Mouse (Mus musculus): ENCODE data around the gene Map3k3. TPM values are rescaled to one million over a fixed set of nuclear protein-coding genes. Genes with fewer than 3 reads are reported as not detected.
A peak's percentile ranks its signal among the peaks of the same experiment; 100 is the strongest.

Map3k3 gene
- polyA plus RNA-seq, 1 experiment from 2014 or later = 28.2 TPM

GRCm38 (mm10) chr11:106178036-106178782, 93.8 kb downstream of the Map3k3 start:
- WGBS = 70% methylated on average over 5 of the region's 5 CpGs

GRCm38 (mm10) chr11:106179711-106180448, 95.5 kb downstream of the Map3k3 start:
- Histone ChIP-seq H3K27me3 (no peaks in the 10 kb centered on the region), H3K4me2 (no peak overlapping the region), H3K27ac (no peak overlapping the region), H3K36me3 (0 out of 2 replicates have a peak, but pooled peaks cover 8% of the 10 kb centered on the region), H3K4me1 (no peaks in the 10 kb centered on the region), H3K4me3 (no peak overlapping the region), H3K9me3 (no peaks in the 10 kb centered on the region), H3K9ac (no peak overlapping the region)
- WGBS = 64% methylated on average over 7 of the region's 7 CpGs
- no peak; the same call in 1 of the 2 replicates for ATAC-seq (ENCODE audit: borderline replicate concordance, extremely low read depth, low FRiP score, low TSS enrichment)

More at GRCm38 (mm10) chr11:106178036-106178782, 93.8 kb downstream of the Map3k3 start:
- Histone ChIP-seq H3K27ac (no peak overlapping the region), H3K27me3 (no peaks in the 10 kb centered on the region), H3K36me3 (0 out of 2 replicates have a peak, but pooled peaks cover 5% of the 10 kb centered on the region), H3K4me3 (no peak overlapping the region), H3K9me3 (no peaks in the 10 kb centered on the region), H3K9ac (no peak overlapping the region), H3K4me2 (no peak overlapping the region), H3K4me1 (no peaks in the 10 kb centered on the region)
- no peak for ATAC-seq (ENCODE audit: borderline replicate concordance, extremely low read depth, low FRiP score, low TSS enrichment)

- Histone ChIP-seq H3K9ac (no peak overlapping the region), H3K4me1 (no peaks in the 10 kb centered on the region), H3K4me2 (no peak overlapping the region), H3K27ac (no peak overlapping the region), H3K9me3 (no peaks in the 10 kb centered on the region), H3K36me3 (0 out of 2 replicates have a peak, but pooled peaks cover 8% of the 10 kb centered on the region), H3K4me3 (no peak overlapping the region), H3K27me3 (no peaks in the 10 kb centered on the region)
- ATAC-seq (ENCODE audit: borderline replicate concordance, extremely low read depth, low FRiP score, low TSS enrichment) = no peak
- WGBS = 81% methylated on average over 2 of the region's 2 CpGs
Measured at GRCm38 (mm10) chr11:106180449-106180801, 96.0 kb downstream of the Map3k3 start.

- H3K27ac ChIP-seq = no peak overlapping the region
- H3K4me3 ChIP-seq = no peak overlapping the region
- 87% methylated on average over 4 of the region's 4 CpGs for WGBS
Measured at GRCm38 (mm10) chr11:106187326-106187725, 102.9 kb downstream of the Map3k3 start.

GRCm38 (mm10) chr11:106191716-106192115, 107.3 kb downstream of the Map3k3 start:
- Histone ChIP-seq H3K27me3 (no peaks in the 10 kb centered on the region), H3K36me3 (no peaks in the 10 kb centered on the region; the same call in 1 of the 2 replicates), H3K4me1 (peaks cover 21% of the 10 kb centered on the region), H3K27ac (no peak overlapping the region), H3K9me3 (no peaks in the 10 kb centered on the region), H3K4me2 (no peak overlapping the region), H3K9ac (no peak overlapping the region), H3K4me3 (no peak overlapping the region)
- no peak for ATAC-seq (ENCODE audit: borderline replicate concordance, extremely low read depth, low FRiP score, low TSS enrichment)
- 99% methylated on average over 3 of the region's 3 CpGs for WGBS

More at GRCm38 (mm10) chr11:106187326-106187725, 102.9 kb downstream of the Map3k3 start:
- Histone ChIP-seq H3K4me2 (no peak overlapping the region), H3K4me1 (peaks cover 2% of the 10 kb centered on the region; the same call in 1 of the 2 replicates), H3K36me3 (0 out of 2 replicates have a peak, but pooled peaks cover 5% of the 10 kb centered on the region), H3K27me3 (no peaks in the 10 kb centered on the region), H3K9me3 (no peaks in the 10 kb centered on the region), H3K9ac (no peak overlapping the region)
- ATAC-seq (ENCODE audit: borderline replicate concordance, extremely low read depth, low FRiP score, low TSS enrichment) = no peak

- no peak overlapping the region for H3K9ac ChIP-seq
- no peak overlapping the region for H3K27ac ChIP-seq
- peaks cover 21% of the 10 kb centered on the region for H3K4me1 ChIP-seq
- H3K9me3 ChIP-seq = no peaks in the 10 kb centered on the region
- WGBS = 81% methylated on average over 5 of the region's 5 CpGs
- no peaks in the 10 kb centered on the region for H3K27me3 ChIP-seq
- no peak for ATAC-seq (ENCODE audit: borderline replicate concordance, extremely low read depth, low FRiP score, low TSS enrichment)
- peak overlapping the region; percentile 54 for H3K4me3 ChIP-seq
- H3K36me3 ChIP-seq = peaks cover under 1% of the 10 kb centered on the region; the same call in 1 of the 2 replicates
- peak overlapping the region; percentile 67 for H3K4me2 ChIP-seq
Measured at GRCm38 (mm10) chr11:106192241-106192640, 107.8 kb downstream of the Map3k3 start.

GRCm38 (mm10) chr11:106192657-106193370, 108.4 kb downstream of the Map3k3 start:
- 8% methylated on average over 19 of the region's 19 CpGs for WGBS
- Histone ChIP-seq H3K36me3 (peaks cover 6% of the 10 kb centered on the region), H3K4me2 (peak overlapping the region; percentile 67), H3K4me1 (peaks cover 21% of the 10 kb centered on the region), H3K9ac (peak overlapping the region; percentile 55), H3K27me3 (no peaks in the 10 kb centered on the region), H3K4me3 (peak overlapping the region; percentile 54), H3K27ac (peak overlapping the region; percentile 76), H3K9me3 (no peaks in the 10 kb centered on the region)
- peak; percentile 2 for ATAC-seq (ENCODE audit: borderline replicate concordance, extremely low read depth, low FRiP score, low TSS enrichment)

GRCm38 (mm10) chr11:106193371-106194154, 109.2 kb downstream of the Map3k3 start:
- H3K36me3 ChIP-seq = peaks cover 14% of the 10 kb centered on the region
- H3K27me3 ChIP-seq = no peaks in the 10 kb centered on the region
- peak overlapping the region; percentile 54 for H3K4me3 ChIP-seq
- H3K9ac ChIP-seq = peak overlapping the region; percentile 58
- WGBS = 1% methylated on average over 44 of the region's 44 CpGs
- H3K27ac ChIP-seq = peak overlapping the region; percentile 85
- peaks cover 21% of the 10 kb centered on the region for H3K4me1 ChIP-seq
- H3K4me2 ChIP-seq = peak overlapping the region; percentile 67
- peak; percentile 98 for ATAC-seq (ENCODE audit: borderline replicate concordance, extremely low read depth, low FRiP score, low TSS enrichment)
- no peaks in the 10 kb centered on the region for H3K9me3 ChIP-seq

- peak overlapping the region; percentile 58 for H3K9ac ChIP-seq
- H3K9me3 ChIP-seq = no peaks in the 10 kb centered on the region
- WGBS = 33% methylated on average over 3 of the region's 3 CpGs
- peak overlapping the region; percentile 54 for H3K4me3 ChIP-seq
- peak overlapping the region; percentile 67 for H3K4me2 ChIP-seq
- peaks cover 18% of the 10 kb centered on the region for H3K36me3 ChIP-seq
- H3K4me1 ChIP-seq = peaks cover 21% of the 10 kb centered on the region
- H3K27me3 ChIP-seq = no peaks in the 10 kb centered on the region
- no peak for ATAC-seq (ENCODE audit: borderline replicate concordance, extremely low read depth, low FRiP score, low TSS enrichment)
- H3K27ac ChIP-seq = peak overlapping the region; percentile 85
Measured at GRCm38 (mm10) chr11:106194155-106194541, 109.7 kb downstream of the Map3k3 start.

- Histone ChIP-seq H3K36me3 (peaks cover 18% of the 10 kb centered on the region), H3K4me1 (peaks cover 21% of the 10 kb centered on the region), H3K27me3 (no peaks in the 10 kb centered on the region), H3K27ac (peak overlapping the region; percentile 36), H3K9me3 (no peaks in the 10 kb centered on the region), H3K4me3 (no peak overlapping the region), H3K9ac (no peak overlapping the region), H3K4me2 (no peak overlapping the region)
- no peak for ATAC-seq (ENCODE audit: borderline replicate concordance, extremely low read depth, low FRiP score, low TSS enrichment)
- 83% methylated on average over 7 of the region's 7 CpGs for WGBS
Measured at GRCm38 (mm10) chr11:106194891-106195290, 110.5 kb downstream of the Map3k3 start.

- H3K4me2 ChIP-seq = no peak overlapping the region
- H3K27me3 ChIP-seq = no peaks in the 10 kb centered on the region
- no peaks in the 10 kb centered on the region for H3K9me3 ChIP-seq
- peaks cover 18% of the 10 kb centered on the region for H3K36me3 ChIP-seq
- H3K27ac ChIP-seq = peak overlapping the region; percentile 36; the same call in 1 of the 2 replicates
- no peak for ATAC-seq (ENCODE audit: borderline replicate concordance, extremely low read depth, low FRiP score, low TSS enrichment)
- no peak overlapping the region for H3K4me3 ChIP-seq
- peaks cover 21% of the 10 kb centered on the region for H3K4me1 ChIP-seq
- H3K9ac ChIP-seq = no peak overlapping the region
Measured at GRCm38 (mm10) chr11:106195341-106195740, 110.9 kb downstream of the Map3k3 start.

All from lung, embryonic 15.5 days (tissue).